Mouse (Mus musculus) embryonic facial prominence, embryonic 15.5 days (tissue): ENCODE measurements around the gene C530008M17Rik. TPM values are rescaled to one million over a fixed set of nuclear protein-coding genes. Genes with fewer than 3 reads are reported as not detected.
"Not testable (repeated sequence)": the region's sequence is repeated elsewhere in the genome, so short reads cannot be mapped to it uniquely, and the experiment has no call there.

ENCODE experiments used
- ATAC-seq: fragments of 200-750 bp; cut with Nextera tagmentation; 2 replicates; pipeline ENCODE4 v1.8.0; 2017; ENCODE audit warnings: low read depth, moderate TSS enrichment; ENCODE audit not compliant: insufficient number of reproducible peaks, low FRiP score, low TSS enrichment
- H3K27ac ChIP-seq: fragments of 300-500 bp; sonication (generic); replicated peaks from 2 replicates; pipeline ENCODE4 v1.5.1; 2015; ENCODE audit warnings: mild to moderate bottlenecking, inconsistent platforms
- H3K27me3 ChIP-seq: fragments of 300-500 bp; sonication (generic); 2 replicates; pipeline ENCODE4 v1.6.1; 2015; ENCODE audit warnings: inconsistent platforms
- H3K36me3 ChIP-seq: fragments of 300-500 bp; sonication (generic); 2 replicates; pipeline ENCODE4 v1.6.1; 2015; ENCODE audit warnings: mild to moderate bottlenecking, inconsistent platforms
- H3K4me1 ChIP-seq: fragments of 300-500 bp; sonication (generic); 2 replicates; pipeline ENCODE4 v1.6.1; 2015; ENCODE audit warnings: inconsistent platforms
- H3K4me2 ChIP-seq: fragments of 300-500 bp; sonication (generic); replicated peaks from 2 replicates; pipeline ENCODE4 v1.6.1; 2015; ENCODE audit warnings: mild to moderate bottlenecking, inconsistent platforms
- H3K4me3 ChIP-seq: fragments of 300-500 bp; sonication (generic); replicated peaks from 2 replicates; pipeline ENCODE4 v1.5.1; 2015; ENCODE audit warnings: mild to moderate bottlenecking, inconsistent platforms
- H3K9ac ChIP-seq: fragments of 300-500 bp; sonication (generic); 2 replicates; pipeline ENCODE4 v1.6.1; 2015; ENCODE audit warnings: inconsistent platforms
- H3K9me3 ChIP-seq: fragments of 300-500 bp; sonication (generic); replicated peaks from 2 replicates; pipeline ENCODE4 v1.6.1; 2016; ENCODE audit warnings: inconsistent platforms
- WGBS: fragments of 180-500 bp; shearing (Covaris S2); methylation state at CpG from one replicate; pipeline ENCODE4 v1.1.7; 2015; 5-methylcytosine and 5-hydroxymethylcytosine counted together
- polyA plus RNA-seq: library from polyadenylated mRNA; unstranded; fragments of >200 nt; fragmentation: Nextera tagmentation; extraction: Ambion mirVana; gene quantifications from 2 replicates; pipeline ENCODE4 v1.2.1, GENCODE M21; 2015

C530008M17Rik gene
- polyA plus RNA-seq, 1 experiment from 2014 or later: 17.0 TPM

DNA sequence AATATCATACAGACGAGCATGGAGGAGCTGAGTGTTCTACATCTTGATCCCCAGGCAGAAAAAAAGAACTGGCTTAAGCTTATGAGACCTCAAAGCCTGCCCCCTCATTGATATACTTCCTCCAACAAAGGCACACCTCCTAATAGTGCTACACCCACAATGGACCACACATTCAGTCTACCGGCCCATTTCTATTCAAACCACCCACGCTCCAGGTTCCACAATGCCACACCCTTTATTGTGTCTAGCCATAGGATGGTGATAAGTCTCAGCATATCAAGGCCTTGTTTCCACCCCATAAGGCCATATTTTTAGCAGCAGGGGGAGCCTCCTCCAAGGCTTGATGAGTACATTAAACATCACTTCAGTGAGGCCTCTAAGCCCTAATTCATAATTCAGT is 254.5 kb downstream of the C530008M17Rik start:
- Histone ChIP-seq H3K9me3 (no peaks in the 10 kb centered on the region), H3K9ac (no peak overlapping the region), H3K4me2 (no peak overlapping the region), H3K4me1 (peaks cover 5% of the 10 kb centered on the region), H3K36me3 (peaks cover 15% of the 10 kb centered on the region), H3K27me3 (no peaks in the 10 kb centered on the region), H3K4me3 (no peak overlapping the region), H3K27ac (no peak overlapping the region)
- 85% methylated on average over 3 of the region's 3 CpGs for WGBS
- ATAC-seq: no peak

DNA sequence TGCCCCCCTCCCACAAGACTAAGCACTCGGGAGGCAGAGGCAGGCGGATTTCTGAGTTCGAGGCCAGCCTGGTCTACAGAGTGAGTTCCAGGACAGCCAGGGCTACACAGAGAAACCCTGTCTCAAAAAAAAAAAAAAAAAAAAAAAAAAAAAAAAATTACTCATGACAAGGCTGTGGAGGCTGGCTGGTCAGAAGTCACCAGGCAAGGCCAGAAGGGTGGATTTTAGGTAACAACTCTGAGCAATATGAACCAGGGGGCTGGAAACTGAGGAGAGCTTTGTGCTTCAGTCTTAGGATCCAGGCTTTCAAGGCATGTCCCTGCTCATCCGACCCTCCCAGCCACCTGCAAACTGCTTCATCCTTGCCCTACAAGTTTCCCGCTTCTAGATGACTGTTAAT is 256.2 kb downstream of the C530008M17Rik start:
- H3K4me1 ChIP-seq, H3K27ac ChIP-seq, H3K9ac ChIP-seq, H3K4me2 ChIP-seq, ATAC-seq, H3K9me3 ChIP-seq, H3K4me3 ChIP-seq, H3K27me3 ChIP-seq: not testable (repeated sequence)
- WGBS: 95% methylated on average over 5 of the region's 5 CpGs
- peaks cover 20% of the 10 kb centered on the region for H3K36me3 ChIP-seq

DNA sequence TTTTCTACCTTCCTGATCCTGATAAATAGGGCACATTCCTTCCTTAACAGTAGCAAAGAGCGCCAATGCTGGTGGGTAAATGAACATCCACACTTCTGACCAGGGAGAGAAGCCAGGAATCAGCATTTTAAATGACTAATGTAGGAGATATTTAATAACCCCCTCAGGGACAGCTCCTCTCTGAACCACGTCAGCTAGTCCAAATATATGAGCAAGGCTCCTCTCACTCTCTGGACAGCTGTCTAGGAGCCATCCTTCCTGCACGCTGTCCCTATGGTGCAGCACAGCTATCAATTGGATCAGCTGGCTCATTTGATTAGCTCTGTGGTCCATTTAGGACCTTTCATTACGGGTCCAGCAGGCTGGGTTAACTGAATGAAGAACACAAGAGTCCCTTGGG is 266.5 kb downstream of the C530008M17Rik start:
- Histone ChIP-seq H3K36me3 (peaks cover 49% of the 10 kb centered on the region), H3K9ac (no peak overlapping the region), H3K9me3 (no peaks in the 10 kb centered on the region), H3K4me1 (no peaks in the 10 kb centered on the region), H3K4me3 (no peak overlapping the region), H3K27me3 (no peaks in the 10 kb centered on the region), H3K27ac (no peak overlapping the region), H3K4me2 (no peak overlapping the region)
- 84% methylated on average over 4 of the region's 4 CpGs for WGBS
- ATAC-seq: no peak

Other genes starting within 250 kb of the C530008M17Rik start
- not detected in 2 replicates for gene Gm7271, start 172.5 kb upstream of the C530008M17Rik start, polyA plus RNA-seq
- 29.7 and 30.3 TPM in 2 replicates for gene Exoc1, start 127.2 kb upstream of the C530008M17Rik start, polyA plus RNA-seq
- 7.2 and 8.0 TPM in 2 replicates for gene Cep135, start 67.8 kb upstream of the C530008M17Rik start, polyA plus RNA-seq
- 17.8 and 18.8 TPM in 2 replicates for gene Aasdh, start 249.0 kb downstream of the C530008M17Rik start, polyA plus RNA-seq